Mouse (Mus musculus): ENCODE data around the gene Thoc5. TPM values are rescaled to one million over a fixed set of nuclear protein-coding genes. Genes with fewer than 3 reads are reported as not detected.

Gene Thoc5
- 57.9 TPM for polyA plus RNA-seq (2012; fragmentation: generic; extraction: Trizol)

DNA sequence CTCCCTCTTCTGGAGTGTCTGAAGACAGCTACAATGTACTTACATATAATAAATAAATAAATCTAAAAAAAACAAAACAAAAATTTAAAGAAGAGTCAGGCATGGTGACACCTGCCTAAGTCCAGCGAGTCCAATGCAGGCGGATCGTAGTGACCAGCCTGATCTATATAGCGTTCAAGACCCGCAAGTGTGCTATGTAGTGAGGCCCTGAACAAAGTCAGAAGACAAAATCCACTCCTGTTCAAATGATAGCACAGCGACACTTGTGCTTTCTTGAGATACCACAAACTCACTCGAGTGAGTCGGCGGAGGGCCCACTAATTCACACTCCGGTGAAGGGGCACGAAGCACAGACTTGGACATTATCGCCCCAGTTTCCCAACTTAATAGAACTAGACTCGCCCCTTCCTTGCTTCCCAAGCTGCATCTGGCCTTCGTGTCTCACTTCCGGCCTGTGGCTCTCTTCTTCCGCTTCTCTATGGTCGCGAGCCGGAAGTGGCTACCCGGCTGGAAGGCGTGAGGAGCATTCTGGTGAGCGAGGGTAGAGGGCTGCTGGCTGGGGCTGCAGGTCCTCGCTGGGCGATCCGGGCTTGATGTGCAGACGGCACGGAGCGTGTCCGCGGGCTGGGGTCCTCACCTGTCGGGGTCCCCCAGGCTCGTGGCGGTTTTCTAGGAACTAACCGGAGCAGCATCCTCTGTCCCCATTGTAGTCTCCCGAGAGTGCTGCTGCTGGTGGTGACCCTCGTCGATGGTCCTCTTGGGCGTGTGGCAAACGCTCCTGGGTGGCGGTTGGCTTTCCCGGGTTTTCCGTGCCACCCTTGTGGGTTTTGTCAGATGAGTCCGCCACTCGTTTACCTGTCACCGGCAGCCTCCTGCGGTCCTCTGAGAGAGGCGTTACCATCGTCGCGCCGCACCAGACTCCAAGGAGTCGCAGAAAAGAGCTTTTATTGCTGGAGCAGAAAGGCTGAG, at the start of gene Thoc5:
TSS of gene Thoc5 (plus strand) at position 473 of the 969 bp plus-strand sequence.
- peak within 1 kb of the TSS; percentile 97 for H3K4me2 ChIP-seq (ENCODE audit: low read depth)
- H3K79me2 ChIP-seq (ENCODE audit: control insufficient read depth, insufficient read depth), result peaks cover 21% of the 10 kb centered on the region
- no peaks in the 10 kb centered on the region for H3K36me3 ChIP-seq (ENCODE audit: control insufficient read depth, insufficient read depth)
- H3K4me3 ChIP-seq, result peak within 1 kb of the TSS; percentile 83
- peak within 1 kb of the TSS; percentile 85 for H3ac ChIP-seq (ENCODE audit: control insufficient read depth, insufficient read length)
- no peaks in the 10 kb centered on the region for H3K27me3 ChIP-seq (ENCODE audit: control insufficient read depth, insufficient read depth, insufficient read length)
- no peak for TF ChIP-seq TCF12 (IDR thresholded peaks at IDR 0.05; ENCODE audit: insufficient read depth, poor library complexity, severe bottlenecking)
- peak; percentile 85 for TF ChIP-seq POLR2AphosphoS2 (IDR thresholded peaks at IDR 0.05; ENCODE audit: insufficient read length, low read depth)
- TF ChIP-seq POLR2A (IDR thresholded peaks at IDR 0.05; ENCODE audit: insufficient read length, low read depth), result peak; percentile 94

DNA sequence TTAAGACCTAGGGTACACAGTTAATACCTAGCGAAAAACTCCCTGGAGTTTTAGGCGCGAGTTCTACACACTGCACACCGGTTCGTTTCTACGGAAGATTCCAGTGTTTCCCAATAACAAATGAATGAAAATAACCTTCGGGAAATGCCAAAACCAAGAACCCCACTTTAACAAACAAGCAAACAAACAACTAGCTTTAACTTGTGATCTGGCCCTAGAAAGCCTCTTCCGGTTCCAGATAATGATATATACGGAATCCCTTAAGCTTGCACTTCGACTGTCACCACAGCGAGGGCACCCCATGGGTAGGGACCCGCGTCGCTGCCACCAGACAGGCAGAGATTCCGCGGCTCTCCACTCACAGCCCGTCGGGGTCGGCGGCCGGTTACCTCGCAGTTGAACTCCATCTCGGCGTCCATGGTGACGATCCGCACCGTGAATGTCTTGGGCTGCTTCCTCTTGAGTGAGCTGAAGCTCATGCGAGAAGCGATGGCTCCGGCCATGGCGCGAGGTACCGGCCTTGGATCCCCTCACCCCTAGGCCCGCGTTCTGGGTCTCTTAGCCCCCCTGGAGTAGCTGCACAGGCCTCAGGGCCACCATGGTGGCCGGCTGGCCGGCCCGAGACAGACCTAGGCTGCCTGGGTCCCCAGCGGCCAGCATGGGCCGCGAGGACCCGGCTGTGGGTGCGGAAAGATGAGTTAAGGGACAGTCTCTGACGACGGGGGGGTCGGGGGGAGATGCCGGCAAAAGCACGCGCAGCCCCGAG, 46.5 kb upstream of the Thoc5 start:
- H3K79me2 ChIP-seq (ENCODE audit: control insufficient read depth, insufficient read depth), result peaks cover 44% of the 10 kb centered on the region
- no peaks in the 10 kb centered on the region for H3K36me3 ChIP-seq (ENCODE audit: control insufficient read depth, insufficient read depth)
- H3K4me3 ChIP-seq, result peak overlapping the region; percentile 81
- H3K27me3 ChIP-seq (ENCODE audit: control insufficient read depth, insufficient read depth, insufficient read length), result no peaks in the 10 kb centered on the region
- TF ChIP-seq CEBPB (IDR thresholded peaks at IDR 0.05; ENCODE audit: insufficient read depth, poor library complexity, severe bottlenecking) (no peak), POLR2A (IDR thresholded peaks at IDR 0.05; ENCODE audit: insufficient read length, low read depth) (peak; percentile 38)
- peak overlapping the region; percentile 84 for H3K4me2 ChIP-seq (ENCODE audit: low read depth)
- H3ac ChIP-seq (ENCODE audit: control insufficient read depth, insufficient read length), result peak overlapping the region; percentile 93

DNA sequence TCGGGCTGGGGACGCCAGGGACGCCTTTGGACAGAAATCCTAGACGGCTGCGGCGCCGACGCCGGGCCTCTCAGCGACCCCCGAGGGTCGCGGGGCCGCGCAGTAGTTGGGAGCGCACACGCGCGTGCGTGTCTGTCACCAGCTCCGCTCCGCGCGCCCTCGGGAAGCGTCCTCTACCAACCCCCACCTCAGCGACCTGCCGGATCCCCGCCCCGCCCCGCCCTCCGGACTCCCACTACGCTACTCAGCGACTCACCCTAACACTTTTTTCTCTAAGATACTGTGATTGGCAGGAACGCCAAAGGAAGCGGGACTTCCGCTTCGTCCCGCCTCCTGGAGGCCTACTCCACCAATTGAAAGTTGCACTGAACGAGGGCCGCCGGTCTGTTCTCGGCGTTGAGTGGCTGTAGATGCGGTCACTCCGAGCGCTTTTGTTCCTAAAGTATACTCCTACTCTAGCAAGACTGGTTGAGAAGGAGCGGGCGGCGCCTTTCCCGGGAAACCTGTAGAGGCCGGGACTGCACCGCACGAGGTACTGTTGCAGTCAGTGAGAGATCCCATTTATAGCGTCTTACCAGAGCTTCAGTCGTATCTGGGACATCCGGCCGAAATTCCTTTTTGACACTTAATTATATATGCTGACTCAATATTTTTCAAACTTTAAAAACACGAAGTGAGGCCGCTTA, 45.7 kb upstream of the Thoc5 start, which contains the start of gene Nf2:
TSS of gene Nf2 (minus strand) at position 279 of the 686 bp plus-strand sequence.
- H3K27me3 ChIP-seq (ENCODE audit: control insufficient read depth, insufficient read depth, insufficient read length), result no peaks in the 10 kb centered on the region
- peak within 1 kb of the TSS; percentile 81 for H3K4me3 ChIP-seq
- H3K4me2 ChIP-seq (ENCODE audit: low read depth), result peak within 1 kb of the TSS; percentile 93
- no peak for TF ChIP-seq REST (IDR thresholded peaks at IDR 0.05; ENCODE audit: insufficient read depth, insufficient read length)
- no peak for TF ChIP-seq MAX (IDR thresholded peaks at IDR 0.05; ENCODE audit: low read depth)
- TF ChIP-seq E2F4 (IDR thresholded peaks at IDR 0.05; ENCODE audit: insufficient read depth), result no peak
- no peak for TF ChIP-seq USF1 (IDR thresholded peaks at IDR 0.05; ENCODE audit: low read depth)
- TF ChIP-seq MYOG (IDR thresholded peaks at IDR 0.05; ENCODE audit: control insufficient read depth in 1 of 3, insufficient read depth in 1 of 3, insufficient read length in 2 of 3, low read depth in 2 of 3), result no peak
- peak; percentile 90 for TF ChIP-seq POLR2AphosphoS2 (IDR thresholded peaks at IDR 0.05; ENCODE audit: insufficient read length, low read depth)
- peak; percentile 85 for TF ChIP-seq POLR2A (IDR thresholded peaks at IDR 0.05; ENCODE audit: insufficient read length, low read depth)
- peak; percentile 26 for TF ChIP-seq SRF (IDR thresholded peaks at IDR 0.05; ENCODE audit: control insufficient read depth, insufficient read length, low read depth)
- TF ChIP-seq MYOD1 (IDR thresholded peaks at IDR 0.05; ENCODE audit: control insufficient read depth in 1 of 3, insufficient read length in 2 of 3, low read depth in 2 of 3), result no peak
- TF ChIP-seq TCF3 (IDR thresholded peaks at IDR 0.05; ENCODE audit: insufficient read length, low read depth), result no peak
- no peak for TF ChIP-seq CEBPB (IDR thresholded peaks at IDR 0.05; ENCODE audit: insufficient read depth, poor library complexity, severe bottlenecking)
- no peak for TF ChIP-seq TCF12 (IDR thresholded peaks at IDR 0.05; ENCODE audit: insufficient read depth, poor library complexity, severe bottlenecking)
- H3K36me3 ChIP-seq (ENCODE audit: control insufficient read depth, insufficient read depth), result no peaks in the 10 kb centered on the region
- H3K79me2 ChIP-seq (ENCODE audit: control insufficient read depth, insufficient read depth), result peaks cover 40% of the 10 kb centered on the region
- peak within 1 kb of the TSS; percentile 93 for H3ac ChIP-seq (ENCODE audit: control insufficient read depth, insufficient read length)

DNA sequence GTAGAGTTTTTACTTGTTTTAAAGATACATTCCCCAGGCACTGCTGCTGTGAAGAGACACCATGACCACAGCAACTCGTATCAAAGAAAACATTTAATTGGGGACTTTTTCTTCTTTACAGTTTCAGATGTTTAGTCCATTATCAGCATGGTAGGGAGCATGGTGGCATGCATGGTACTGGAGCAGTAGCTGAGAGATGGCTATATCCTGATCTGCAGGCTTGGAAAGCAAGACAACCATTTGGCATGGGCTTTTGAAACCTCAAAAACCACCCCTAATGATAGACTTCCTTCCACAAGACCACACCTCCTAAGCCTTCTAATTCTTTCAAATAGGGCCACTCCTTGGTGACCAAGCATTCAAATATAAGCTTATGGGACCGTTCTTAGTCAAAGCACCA, 44.7 kb upstream of the Thoc5 start:
- TF ChIP-seq USF1 (IDR thresholded peaks at IDR 0.05; ENCODE audit: low read depth) (no peak), E2F4 (IDR thresholded peaks at IDR 0.05; ENCODE audit: insufficient read depth) (no peak), SRF (IDR thresholded peaks at IDR 0.05; ENCODE audit: control insufficient read depth, insufficient read length, low read depth) (no peak), REST (IDR thresholded peaks at IDR 0.05; ENCODE audit: insufficient read depth, insufficient read length) (no peak), TCF12 (IDR thresholded peaks at IDR 0.05; ENCODE audit: insufficient read depth, poor library complexity, severe bottlenecking) (no peak), MYOG (IDR thresholded peaks at IDR 0.05; ENCODE audit: control insufficient read depth in 1 of 3, insufficient read depth in 1 of 3, insufficient read length in 2 of 3, low read depth in 2 of 3) (no peak), POLR2AphosphoS2 (IDR thresholded peaks at IDR 0.05; ENCODE audit: insufficient read length, low read depth) (no peak)
- H3K79me2 ChIP-seq (ENCODE audit: control insufficient read depth, insufficient read depth), result peaks cover 35% of the 10 kb centered on the region
- H3K4me3 ChIP-seq, result peak overlapping the region; percentile 81
- no peaks in the 10 kb centered on the region for H3K36me3 ChIP-seq (ENCODE audit: control insufficient read depth, insufficient read depth)
- no peaks in the 10 kb centered on the region for H3K27me3 ChIP-seq (ENCODE audit: control insufficient read depth, insufficient read depth, insufficient read length)
- peak overlapping the region; percentile 93 for H3K4me2 ChIP-seq (ENCODE audit: low read depth)
- no peak overlapping the region for H3ac ChIP-seq (ENCODE audit: control insufficient read depth, insufficient read length)

All from myocyte (in vitro differentiated cells).